Mouse (Mus musculus): Measurements from ENCODE around the gene Fam198a.

Fam198a gene

DNA sequence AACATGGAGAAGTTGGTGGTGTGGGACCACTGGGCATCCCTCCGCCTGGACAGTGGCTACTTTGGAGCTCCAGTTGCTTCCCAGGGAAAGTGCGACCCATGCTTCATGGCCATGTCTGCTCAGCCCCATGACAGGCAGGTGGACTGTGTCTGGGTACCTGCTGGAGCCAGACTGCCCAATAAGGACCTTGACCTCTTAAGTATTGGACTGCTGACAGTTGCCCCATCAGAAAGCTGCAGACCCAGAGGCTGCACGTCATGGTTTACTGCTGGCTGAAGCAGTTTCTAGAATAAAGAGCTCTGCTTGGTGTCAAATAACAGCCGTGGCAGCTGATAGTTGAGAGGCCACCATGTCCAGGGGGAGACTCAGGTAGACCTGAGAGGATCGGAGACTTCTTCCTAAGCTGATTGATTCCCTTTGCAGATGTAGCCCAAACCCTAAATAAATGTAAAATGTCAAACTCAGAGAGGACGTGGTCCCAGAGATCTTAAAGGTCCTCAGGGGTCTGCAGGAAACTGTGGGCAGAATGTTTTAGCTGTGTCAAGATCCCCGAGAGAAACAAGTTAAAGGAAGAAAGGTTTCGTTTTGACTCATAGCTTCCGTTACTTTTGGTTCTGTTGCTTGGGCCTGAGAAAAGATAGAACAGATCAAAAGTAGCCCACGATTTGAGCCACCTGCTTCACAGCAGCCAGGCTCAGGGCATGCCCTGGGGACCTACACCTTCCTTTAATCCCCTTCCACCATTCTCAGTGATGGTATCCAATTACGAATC, 24.0 kb upstream of the Fam198a start:
- no peak for DNase-seq

- DNase-seq, result no peak
Measured at GRCm38 (mm10) chr9:121927721-121928120, 23.1 kb upstream of the Fam198a start.

DNA sequence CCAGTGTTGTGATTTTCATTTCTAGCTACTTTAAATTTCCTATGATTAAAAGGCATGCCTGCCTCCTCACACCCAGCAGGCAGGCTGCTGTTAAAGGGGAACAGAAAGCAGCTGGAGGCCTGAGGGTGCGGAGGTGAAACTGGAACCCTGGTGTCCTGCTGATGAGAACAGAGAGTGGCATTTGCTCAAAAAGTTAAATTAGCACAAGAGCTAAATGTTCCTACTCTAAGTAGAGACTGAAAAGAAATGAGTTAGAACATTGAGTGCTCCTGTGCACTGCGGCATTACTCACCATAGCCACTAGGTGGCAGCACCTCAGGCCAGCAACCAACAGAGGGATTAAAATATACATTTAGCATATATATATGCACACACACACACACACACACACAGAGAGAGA, 22.3 kb upstream of the Fam198a start:
- peak; percentile 44 for DNase-seq

- no peak for DNase-seq
Measured at GRCm38 (mm10) chr9:121934856-121935255, 15.9 kb upstream of the Fam198a start.

DNA sequence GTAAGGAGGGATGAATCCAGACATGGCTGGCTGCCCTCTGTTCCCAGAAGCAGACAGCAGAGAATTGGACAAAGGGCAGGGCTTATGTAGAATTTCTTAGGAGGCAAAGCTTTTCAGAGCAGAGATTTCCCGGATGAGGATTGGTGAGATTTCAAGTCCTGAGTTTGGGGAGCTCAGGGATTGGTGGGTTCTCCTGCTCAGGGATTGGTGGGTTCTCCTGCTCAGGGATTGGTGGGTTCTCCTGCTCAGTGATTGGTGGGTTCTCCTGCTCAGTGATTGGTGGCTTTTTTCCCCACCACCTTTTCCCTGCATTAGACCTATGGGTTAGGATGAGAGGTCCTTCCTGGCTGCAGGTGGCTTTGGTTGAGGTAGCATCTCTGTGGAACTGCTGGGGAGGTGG, 13.8 kb upstream of the Fam198a start:
- no peak for DNase-seq

DNA sequence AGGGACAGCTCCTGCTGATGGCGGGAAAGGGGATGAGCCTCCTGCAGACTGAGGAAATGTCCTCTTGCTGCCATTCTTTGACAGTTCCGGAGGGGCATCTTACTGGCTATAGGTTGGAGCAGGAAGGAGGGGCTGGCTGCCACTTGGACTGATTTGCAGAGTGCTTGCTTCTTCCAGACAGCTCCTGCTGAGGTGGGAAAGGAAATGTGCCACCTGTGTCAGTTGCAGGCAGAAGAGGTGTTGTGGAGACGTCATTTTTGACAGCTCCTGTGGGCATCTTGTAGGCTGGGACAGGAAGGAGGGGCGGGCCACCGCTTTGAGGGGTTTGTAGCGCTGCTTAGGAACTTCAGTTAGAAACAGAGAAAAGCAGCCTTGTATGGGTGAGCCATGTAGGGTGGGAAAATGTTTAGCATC, 13.3 kb upstream of the Fam198a start:
- no peak for DNase-seq

DNA sequence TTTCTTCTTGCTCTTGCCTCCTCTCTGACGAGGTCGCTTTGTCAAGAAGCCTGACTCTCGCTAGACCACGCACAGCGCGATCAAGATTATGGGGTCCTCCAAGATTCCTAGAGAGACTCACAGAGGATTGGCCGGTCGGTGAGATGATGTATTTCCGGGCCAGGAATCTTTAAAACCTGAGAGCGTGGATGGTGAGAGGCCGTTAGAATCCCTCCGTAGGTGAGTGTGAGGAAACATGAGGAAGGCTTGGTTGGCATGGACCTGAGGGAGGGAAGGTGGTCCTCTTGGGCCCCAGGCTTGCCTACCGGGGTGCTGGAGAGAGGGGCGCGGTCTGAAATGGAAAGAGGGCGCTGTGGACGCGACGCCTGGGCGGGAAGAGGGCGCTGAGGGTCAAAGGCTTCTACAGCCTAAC, 12.8 kb upstream of the Fam198a start:
- DNase-seq, result no peak

- no peak for DNase-seq
Measured at GRCm38 (mm10) chr9:121943005-121943404, 7.8 kb upstream of the Fam198a start.

GRCm38 (mm10) chr9:121943628-121944027, 7.2 kb upstream of the Fam198a start:
- DNase-seq, result no peak

DNA sequence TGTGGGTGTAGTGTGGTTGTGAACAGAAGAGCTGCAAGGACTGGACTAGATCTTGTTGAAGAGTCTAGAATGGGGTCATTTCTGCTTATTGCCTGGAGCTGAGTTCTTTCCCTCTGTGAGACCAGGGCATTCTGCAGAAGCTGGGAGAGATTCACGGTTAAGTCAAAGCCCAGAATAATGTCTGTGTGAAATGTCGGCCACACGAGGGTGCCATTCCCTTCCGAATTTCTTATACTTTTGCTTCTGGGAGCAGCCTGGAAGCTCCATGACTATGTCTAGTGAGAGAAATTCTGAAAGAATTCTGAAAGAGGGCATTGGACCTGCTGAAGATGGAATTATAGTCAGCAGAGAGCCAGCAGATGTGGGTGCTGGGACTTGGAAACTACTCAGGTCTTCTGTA, 3.0 kb upstream of the Fam198a start:
- peak; percentile 81 for DNase-seq

- DNase-seq, result peak; percentile 43
Measured at GRCm38 (mm10) chr9:121948431-121948830, 2.4 kb upstream of the Fam198a start.

GRCm38 (mm10) chr9:121951114-121951423, 281 bp downstream of the Fam198a start:
- DNase-seq, result no peak

DNA sequence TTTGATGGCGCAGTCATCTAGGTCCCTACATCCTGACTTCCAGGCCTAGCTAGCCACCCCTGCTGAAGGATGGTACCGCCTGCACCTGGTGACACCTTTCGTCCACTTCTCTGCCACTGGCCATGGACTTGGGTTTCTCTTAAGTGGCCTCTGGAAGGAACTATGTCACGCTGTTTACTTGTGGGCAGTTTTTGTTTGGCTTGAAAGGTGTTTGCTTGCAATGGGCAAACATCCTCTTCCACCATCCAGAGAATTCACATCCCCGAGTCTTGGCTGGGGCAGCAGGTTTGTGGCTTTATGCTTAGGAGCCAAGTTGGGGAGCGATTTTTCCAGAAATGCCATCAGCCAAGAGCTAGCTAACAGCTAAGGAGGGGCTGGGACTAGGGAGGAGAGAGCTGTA, 1.8 kb downstream of the Fam198a start:
- DNase-seq, result peak; percentile 53

- no peak for DNase-seq
Measured at GRCm38 (mm10) chr9:121959966-121960635, 9.3 kb downstream of the Fam198a start.

GRCm38 (mm10) chr9:121964941-121965340, 14.2 kb downstream of the Fam198a start:
- DNase-seq, result no peak

DNA sequence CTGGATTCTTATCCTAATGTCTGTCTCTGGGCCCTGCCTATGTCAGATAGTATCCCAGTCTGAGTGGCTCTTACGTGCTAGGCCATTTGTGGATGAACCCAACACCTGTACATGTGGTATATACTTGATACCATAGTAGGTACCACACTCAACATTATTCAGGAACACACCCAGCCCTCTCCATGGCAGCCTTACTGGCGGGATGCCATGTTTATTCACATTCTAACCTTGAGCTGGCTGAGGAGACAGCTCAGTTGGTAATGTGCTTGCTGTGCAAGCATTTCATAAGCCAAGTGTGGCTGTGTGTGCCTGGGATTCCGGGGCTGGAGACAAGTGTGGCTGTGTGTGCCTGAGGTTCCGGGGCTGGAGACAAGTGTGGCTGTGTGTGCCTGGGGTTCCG, 17.5 kb downstream of the Fam198a start:
- DNase-seq, result peak; percentile 42

DNA sequence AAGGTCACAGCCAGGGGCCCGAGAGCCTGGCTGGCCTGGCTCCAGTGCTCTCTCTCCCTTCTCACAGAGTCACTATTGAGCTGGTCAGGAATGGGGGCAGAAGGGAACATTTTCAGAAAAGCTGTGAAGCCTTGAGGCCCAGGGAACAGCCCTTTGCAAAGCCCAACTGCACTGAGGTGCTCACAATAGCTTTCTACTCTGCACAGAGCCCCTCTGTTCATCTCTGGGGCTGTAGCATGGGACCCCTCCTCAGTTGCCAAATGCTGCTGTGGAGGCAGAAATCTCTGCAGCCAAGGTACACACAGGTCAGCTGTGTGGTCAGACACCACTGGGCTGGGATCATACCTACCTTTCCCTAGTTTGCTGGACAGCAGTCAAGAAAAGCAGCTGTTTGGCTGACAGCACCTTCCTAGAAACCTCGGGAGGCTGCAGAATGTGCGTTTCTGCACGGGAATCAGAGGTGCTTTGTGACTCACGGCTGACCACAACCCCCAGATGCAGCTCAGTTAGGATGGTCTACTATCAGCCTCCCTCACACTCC, 19.1 kb downstream of the Fam198a start:
- no peak for DNase-seq

DNA sequence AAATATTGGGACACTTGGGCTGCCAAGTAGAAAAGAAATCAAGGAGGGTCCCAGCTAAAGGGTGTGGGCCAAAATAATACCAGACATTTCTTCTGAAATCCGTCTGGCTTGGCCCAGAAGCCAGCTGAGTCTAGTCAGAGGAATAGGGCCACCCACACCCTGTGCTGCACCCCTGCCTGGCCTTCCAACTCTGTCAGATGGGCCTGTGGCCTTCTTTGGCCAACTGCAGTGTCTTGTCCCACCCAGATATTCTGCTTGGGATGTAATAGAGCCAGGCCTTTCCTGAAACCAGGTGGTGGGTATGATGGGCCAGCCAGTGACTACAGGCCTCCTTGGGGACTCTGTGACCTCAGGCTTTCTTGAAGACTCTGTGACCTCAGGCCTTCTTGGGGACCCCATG, 22.4 kb downstream of the Fam198a start:
- DNase-seq, result peak; percentile 26

DNA sequence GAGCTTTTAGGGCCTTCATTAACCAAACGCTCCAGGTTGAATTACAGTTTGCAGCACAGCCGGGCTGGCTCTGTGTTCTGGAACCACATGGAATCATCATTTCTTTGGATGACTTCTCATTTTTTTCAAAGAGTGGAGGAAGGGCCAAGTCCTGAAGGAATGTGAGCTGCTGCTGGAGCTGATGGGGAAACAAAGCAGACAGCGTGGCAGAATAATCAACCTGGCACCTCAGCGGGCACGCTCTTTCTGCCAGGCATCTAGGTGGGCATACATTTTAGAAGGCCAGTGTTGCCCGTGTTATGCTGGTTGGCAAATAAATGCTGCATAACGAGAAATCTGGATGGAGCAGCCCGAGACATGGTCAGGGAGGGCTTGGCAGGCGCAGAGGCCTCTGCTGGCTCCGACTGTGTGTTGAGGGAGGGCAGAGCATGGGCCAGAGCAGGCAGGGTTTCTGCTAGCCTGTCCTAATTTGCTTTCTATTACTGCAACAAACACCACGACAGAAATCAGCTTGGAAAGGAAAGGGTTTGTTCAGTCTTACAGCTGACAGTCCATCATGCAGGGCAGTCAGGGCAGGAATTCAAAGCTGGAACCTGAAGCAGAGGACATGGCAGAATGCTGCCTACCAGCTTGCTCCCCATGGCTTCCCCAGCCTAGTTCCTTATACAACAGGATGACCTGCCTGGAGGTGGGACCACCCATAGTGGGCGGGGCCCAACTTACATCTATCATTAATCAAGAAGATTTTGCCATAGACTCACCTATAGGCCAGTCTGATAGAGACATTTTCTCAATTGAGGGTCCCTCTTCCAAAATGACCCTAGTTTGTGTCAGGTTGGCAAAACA, 23.6 kb downstream of the Fam198a start:
- peak; percentile 68 for DNase-seq

DNA sequence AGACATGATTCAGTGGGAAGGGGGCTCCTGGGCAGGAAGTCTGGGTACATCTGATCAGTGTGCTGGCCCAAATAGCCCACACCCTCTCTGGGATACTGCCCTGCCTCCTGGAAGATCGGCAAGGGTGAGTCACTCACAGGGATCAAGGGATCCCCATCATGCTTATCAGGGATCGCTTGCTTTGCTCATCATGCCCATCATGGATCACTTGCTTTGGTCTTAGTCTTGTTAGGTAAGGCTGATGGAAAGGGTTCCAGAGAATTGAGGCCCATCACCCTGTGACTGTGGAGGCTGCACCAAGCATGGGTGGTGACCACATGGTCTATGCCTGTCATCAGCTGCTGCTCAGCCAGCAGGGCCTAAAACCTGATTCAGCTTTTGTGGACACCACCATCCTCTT, 24.5 kb downstream of the Fam198a start:
- DNase-seq, result no peak

- DNase-seq, result no peak
Measured at GRCm38 (mm10) chr9:121981046-121981445, 30.3 kb downstream of the Fam198a start.

- DNase-seq, result no peak
Measured at GRCm38 (mm10) chr9:121981466-121982105, 30.8 kb downstream of the Fam198a start.

- no peak for DNase-seq
Measured at GRCm38 (mm10) chr9:121982214-121982613, 31.4 kb downstream of the Fam198a start.
